8 mouse cellular contexts compared by ENCODE assay signal in genomic region chr12:39920466-39920913, GRCm38 (mm10).
DNase-seq lines count a peak whose midpoint lies in the region; ATAC-seq and TF ChIP-seq lines count a peak whose summit lies in the region.

No protein-coding gene starts in this region.

- H3K27ac ChIP-seq in limb, embryonic 11.5 days (replicated peaks; ENCODE audit: low read depth, low read length) = no peak overlapping the region
- H3K27ac ChIP-seq in limb, embryonic 10.5 days = no peak overlapping the region
- H3K27ac ChIP-seq in lung, embryonic 14.5 days (ENCODE audit: low read depth) = no peak overlapping the region

- peak; percentile 62; the same call in 1 of the 2 replicates for ATAC-seq in limb, embryonic 11.5 days (ENCODE audit: insufficient number of reproducible peaks, low FRiP score, low TSS enrichment, low read depth)
- ATAC-seq in lung, embryonic 14.5 days (ENCODE audit: insufficient read depth) = peak; percentile 88

- H3K9ac ChIP-seq in limb, embryonic 11.5 days (ENCODE audit: low read length) = no peak overlapping the region
- H3K9ac ChIP-seq in lung, embryonic 14.5 days = no peak overlapping the region

- 33% methylated on average over 8 of the region's 8 CpGs for WGBS in limb, embryonic 11.5 days
- 38% methylated on average over 8 of the region's 8 CpGs for WGBS in limb, embryonic 10.5 days
- WGBS in lung, embryonic 14.5 days = 9% methylated on average over 8 of the region's 8 CpGs

- no peaks in the 10 kb centered on the region for H3K27me3 ChIP-seq in limb, embryonic 11.5 days (ENCODE audit: control insufficient read depth, insufficient read depth, low read length)
- no peaks in the 10 kb centered on the region for H3K27me3 ChIP-seq in limb, embryonic 10.5 days (ENCODE audit: low read depth, poor library complexity, severe bottlenecking)
- no peaks in the 10 kb centered on the region for H3K27me3 ChIP-seq in lung, embryonic 14.5 days (ENCODE audit: insufficient read depth, low read length)

- no peak overlapping the region for H3K4me2 ChIP-seq in limb, embryonic 11.5 days (ENCODE audit: low read depth, severe bottlenecking)
- H3K4me2 ChIP-seq in lung, embryonic 14.5 days = no peak overlapping the region

- no peak for TF ChIP-seq CTCF in lung, embryonic 14.5 days (IDR thresholded peaks at IDR 0.05; ENCODE audit: low read depth)

- no peaks in the 10 kb centered on the region for H3K9me3 ChIP-seq in limb, embryonic 11.5 days (ENCODE audit: control insufficient read depth, low read length)
- H3K9me3 ChIP-seq in limb, embryonic 10.5 days (replicated peaks) = no peaks in the 10 kb centered on the region
- H3K9me3 ChIP-seq in lung, embryonic 14.5 days (ENCODE audit: low read depth, low read length) = no peaks in the 10 kb centered on the region

- H3K4me1 ChIP-seq in limb, embryonic 11.5 days (ENCODE audit: control insufficient read depth, insufficient read depth, low read length) = no peaks in the 10 kb centered on the region
- H3K4me1 ChIP-seq in limb, embryonic 10.5 days = peaks cover 4% of the 10 kb centered on the region; the same call in 1 of the 2 replicates
- H3K4me1 ChIP-seq in lung, embryonic 14.5 days (ENCODE audit: insufficient read depth) = no peaks in the 10 kb centered on the region

- H3K36me3 ChIP-seq in limb, embryonic 11.5 days (ENCODE audit: control insufficient read depth, insufficient read depth, low read length) = no peaks in the 10 kb centered on the region
- H3K36me3 ChIP-seq in limb, embryonic 10.5 days = no peaks in the 10 kb centered on the region
- no peaks in the 10 kb centered on the region for H3K36me3 ChIP-seq in lung, embryonic 14.5 days (ENCODE audit: insufficient read depth)

- peak; percentile 43 for DNase-seq in limb, embryonic 11.5 days (ENCODE audit: low spot score)
- DNase-seq in limb, embryonic 10.5 days (ENCODE audit: low spot score) = no peak
- peak; percentile 9 for DNase-seq in embryo, embryonic 11.5 days (ENCODE audit: low read depth, low spot score)
- peak; percentile 17 to 36 for DNase-seq in heart, adult 9 months (ENCODE audit: low spot score in 2 of 2)
- peak; percentile 80 for DNase-seq in kidney, adult 9 months
- peak; percentile 74 for DNase-seq in lung, embryonic 14.5 days
- DNase-seq in retina, postnatal 7 days (ENCODE audit: low read depth, low spot score) = peak; percentile 30
- no peak for DNase-seq in urinary bladder, adult 18-20 months (ENCODE audit: low spot score in 2 of 2)

- no peak overlapping the region for H3K4me3 ChIP-seq in limb, embryonic 11.5 days (ENCODE audit: low read depth, low read length)
- no peak overlapping the region for H3K4me3 ChIP-seq in limb, embryonic 10.5 days
- no peak overlapping the region for H3K4me3 ChIP-seq in lung, embryonic 14.5 days (ENCODE audit: low read depth, low read length)

Comparison
In these comparisons a context has a peak if more than half of its experiments do, and no peak if none do; other contexts are left out.
1. DNase-seq: peak in limb, embryonic 11.5 days (single experiment), embryo, embryonic 11.5 days (single experiment), heart, adult 9 months (2 of 2), kidney, adult 9 months (single experiment), lung, embryonic 14.5 days (single experiment) and retina, postnatal 7 days (single experiment); none in limb, embryonic 10.5 days (single experiment) and urinary bladder, adult 18-20 months (0 of 2).